Comparison of ENCODE assay signal across 24 mouse cellular contexts in the genomic region with DNA sequence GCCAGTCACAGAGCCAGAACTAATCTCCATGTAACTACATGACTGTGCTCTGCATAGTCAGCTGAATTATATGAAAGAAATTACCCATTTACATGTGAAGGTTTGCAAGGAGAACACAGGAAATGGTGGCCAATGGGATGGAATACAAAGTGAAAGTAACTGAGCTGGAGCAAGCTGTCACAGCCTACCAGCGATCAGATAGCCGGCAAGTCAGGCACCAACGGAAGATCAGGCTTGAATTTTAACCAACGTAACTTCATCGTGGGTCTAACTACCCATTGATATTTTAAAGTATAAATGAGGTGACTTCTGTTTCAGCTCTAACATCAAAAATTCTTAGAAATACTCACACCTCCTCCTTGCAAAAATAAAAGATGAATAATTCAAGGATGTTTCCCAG.
"Had no signal": no experiment of that assay in that cellular context is flagged by ENCODE, and none has a peak within 500 bp of the region (broad histone marks: within the 10 kb centered on the region; RNA-seq: fewer than 3 reads in every experiment).

No protein-coding gene starts in this region.

- H3K27ac ChIP-seq: kidney, embryonic 15.5 days; limb, embryonic 12.5 days; limb, embryonic 15.5 days; liver, embryonic 15.5 days; lung, embryonic 15.5 days; midbrain, embryonic 12.5 days; midbrain, embryonic 15.5 days; neural tube, embryonic 13.5 days; stomach, postnatal 0 days had no signal

- ATAC-seq: midbrain, embryonic 15.5 days had no signal

- DNase-seq: kidney, adult 11 months; kidney, adult 8-10 months; kidney, postnatal 10 days; kidney, postnatal 36 days; left cerebral cortex, postnatal 4 days; lung, adult 18-20 months; lung, postnatal 10 days; lung, postnatal 36 days; right cerebral cortex, adult 18-20 months; right cerebral cortex, postnatal 14 days; right cerebral cortex, postnatal 4 days; thymus, adult 2 months; thymus, postnatal 14 days; thymus, postnatal 4 days had no signal

- H3K9me3 ChIP-seq: kidney, embryonic 15.5 days; limb, embryonic 12.5 days; limb, embryonic 15.5 days; liver, embryonic 15.5 days; lung, embryonic 15.5 days; midbrain, embryonic 12.5 days; midbrain, embryonic 15.5 days; neural tube, embryonic 13.5 days had no signal

- H3K4me2 ChIP-seq: kidney, embryonic 15.5 days; limb, embryonic 12.5 days; limb, embryonic 15.5 days; liver, embryonic 11.5 days; liver, embryonic 15.5 days; lung, embryonic 15.5 days; midbrain, embryonic 12.5 days; midbrain, embryonic 15.5 days; neural tube, embryonic 13.5 days had no signal

- H3K4me1 ChIP-seq: kidney, embryonic 15.5 days; limb, embryonic 12.5 days; limb, embryonic 15.5 days; liver, embryonic 15.5 days; lung, embryonic 15.5 days; midbrain, embryonic 12.5 days; midbrain, embryonic 15.5 days; neural tube, embryonic 13.5 days had no signal

- H3K27me3 ChIP-seq: kidney, embryonic 15.5 days; limb, embryonic 12.5 days; limb, embryonic 15.5 days; liver, embryonic 15.5 days; lung, embryonic 15.5 days; midbrain, embryonic 12.5 days; midbrain, embryonic 15.5 days; neural tube, embryonic 13.5 days had no signal

- H3K9ac ChIP-seq: kidney, embryonic 15.5 days; limb, embryonic 12.5 days; limb, embryonic 15.5 days; liver, embryonic 15.5 days; lung, embryonic 15.5 days; midbrain, embryonic 12.5 days; midbrain, embryonic 15.5 days; neural tube, embryonic 13.5 days had no signal

- H3K36me3 ChIP-seq: kidney, embryonic 15.5 days; limb, embryonic 12.5 days; limb, embryonic 15.5 days; liver, embryonic 15.5 days; lung, embryonic 15.5 days; midbrain, embryonic 12.5 days; midbrain, embryonic 15.5 days; neural tube, embryonic 13.5 days had no signal

- H3K4me3 ChIP-seq: kidney, embryonic 15.5 days; limb, embryonic 12.5 days; limb, embryonic 15.5 days; liver, embryonic 15.5 days; lung, embryonic 15.5 days; midbrain, embryonic 12.5 days; midbrain, embryonic 15.5 days; neural tube, embryonic 13.5 days had no signal
